13 mouse cellular contexts compared by ENCODE assay signal in genomic region chr15:93579899-93580298, GRCm38 (mm10). TPM values are rescaled to one million over a fixed set of nuclear protein-coding genes. Genes with fewer than 3 reads are reported as not detected.
DNase-seq lines count a peak whose midpoint lies in the region; ATAC-seq and TF ChIP-seq lines count a peak whose summit lies in the region.
"Had no signal": no experiment of that assay in that cellular context is flagged by ENCODE, and none has a peak within 500 bp of the region (broad histone marks: within the 10 kb centered on the region; RNA-seq: fewer than 3 reads in every experiment).

No protein-coding gene starts in this region.

- no peak overlapping the region for H3K4me3 ChIP-seq in kidney, adult 2 months (ENCODE audit: insufficient read depth, low read depth, low read length)
- no peak overlapping the region for H3K4me3 ChIP-seq in kidney, embryonic 16.5 days (ENCODE audit: low read length)
- H3K4me3 ChIP-seq in lung, embryonic 14.5 days (ENCODE audit: low read depth, low read length), result no peak overlapping the region
- H3K4me3 ChIP-seq: limb, embryonic 13.5 days; midbrain, embryonic 12.5 days had no signal

- H3K4me2 ChIP-seq in kidney, embryonic 16.5 days (replicated peaks; ENCODE audit: low read depth, low read length), result no peak overlapping the region
- H3K4me2 ChIP-seq in lung, embryonic 14.5 days, result no peak overlapping the region
- H3K4me2 ChIP-seq: limb, embryonic 13.5 days; midbrain, embryonic 12.5 days had no signal

- H3K9ac ChIP-seq in kidney, embryonic 16.5 days (replicated peaks; ENCODE audit: low read length), result no peak overlapping the region
- no peak overlapping the region for H3K9ac ChIP-seq in lung, embryonic 14.5 days
- H3K9ac ChIP-seq: limb, embryonic 13.5 days; midbrain, embryonic 12.5 days had no signal

- TF ChIP-seq POLR2A in kidney, adult 2 months (IDR thresholded peaks at IDR 0.05; ENCODE audit: low read depth, low read length), result no peak

- peaks cover 4% of the 10 kb centered on the region; the same call in 1 of the 2 replicates for H3K4me1 ChIP-seq in kidney, adult 2 months (ENCODE audit: control insufficient read depth, insufficient read depth, low read length)
- H3K4me1 ChIP-seq in kidney, embryonic 16.5 days (ENCODE audit: insufficient read depth, low read length), result peaks cover 18% of the 10 kb centered on the region
- no peaks in the 10 kb centered on the region for H3K4me1 ChIP-seq in lung, embryonic 14.5 days (ENCODE audit: insufficient read depth)
- H3K4me1 ChIP-seq: midbrain, embryonic 12.5 days had no signal

- no peak for ATAC-seq in CD4-positive, CD25-positive, alpha-beta regulatory T cell, adult 4 months
- no peak for ATAC-seq in kidney, embryonic 16.5 days (ENCODE audit: low FRiP score, low TSS enrichment)
- no peak for ATAC-seq in lung, embryonic 14.5 days (ENCODE audit: insufficient read depth)

- no peaks in the 10 kb centered on the region for H3K36me3 ChIP-seq in kidney, adult 2 months (ENCODE audit: control insufficient read depth, insufficient read depth, low read length)
- H3K36me3 ChIP-seq in kidney, embryonic 16.5 days (ENCODE audit: insufficient read depth, low read length), result peaks cover 14% of the 10 kb centered on the region; the same call in 1 of the 2 replicates
- H3K36me3 ChIP-seq in lung, embryonic 14.5 days (ENCODE audit: insufficient read depth), result no peaks in the 10 kb centered on the region; the same call in 1 of the 2 replicates
- H3K36me3 ChIP-seq: midbrain, embryonic 12.5 days had no signal

- TF ChIP-seq CTCF in kidney, adult 2 months (conservative IDR thresholded peaks at IDR 0.05; ENCODE audit: insufficient read depth, insufficient read length, low read depth, low read length), result no peak; the same call in 1 of the 2 replicates
- no peak for TF ChIP-seq CTCF in lung, embryonic 14.5 days (IDR thresholded peaks at IDR 0.05; ENCODE audit: low read depth)

- H3K27me3 ChIP-seq in kidney, adult 2 months (replicated peaks; ENCODE audit: control insufficient read depth, insufficient read depth, low read length), result no peaks in the 10 kb centered on the region
- no peaks in the 10 kb centered on the region for H3K27me3 ChIP-seq in kidney, embryonic 16.5 days (ENCODE audit: insufficient read depth, low read length)
- no peaks in the 10 kb centered on the region for H3K27me3 ChIP-seq in lung, embryonic 14.5 days (ENCODE audit: insufficient read depth, low read length)
- H3K27me3 ChIP-seq: limb, embryonic 13.5 days; midbrain, embryonic 12.5 days had no signal

- no peak overlapping the region for H3K27ac ChIP-seq in kidney, adult 2 months (ENCODE audit: insufficient read depth, low read depth, low read length)
- no peak overlapping the region for H3K27ac ChIP-seq in kidney, embryonic 16.5 days (ENCODE audit: low read length)
- H3K27ac ChIP-seq in lung, embryonic 14.5 days (ENCODE audit: low read depth), result no peak overlapping the region
- H3K27ac ChIP-seq: limb, embryonic 13.5 days; midbrain, embryonic 12.5 days had no signal

- DNase-seq in CD4-positive, CD25-positive, alpha-beta regulatory T cell, adult 2 months (ENCODE audit: low read depth, low spot score), result peak; percentile 44
- DNase-seq in kidney, adult 2 months, result peak; percentile 52
- peak; percentile 74 for DNase-seq in ZHBTc4 (ENCODE audit: low read depth, low spot score)
- DNase-seq in lung, embryonic 14.5 days, result peak; percentile 37
- no peak for DNase-seq in gastrocnemius, postnatal 36 days
- DNase-seq in left cerebral cortex, adult 8-10 months (ENCODE audit: low spot score in 2 of 2), result no peak
- DNase-seq: cerebellum, adult 8-10 months; heart, postnatal 4 days; right cerebral cortex, postnatal 25 days had no signal

- 41% methylated on average over 9 of the region's 9 CpGs for WGBS in kidney, adult 2 months
- 44% methylated on average over 9 of the region's 9 CpGs for whole genome bisulfite sequencing in kidney, embryonic 16.5 days
- WGBS in lung, embryonic 14.5 days, result 46% methylated on average over 9 of the region's 9 CpGs

- H3K9me3 ChIP-seq in kidney, embryonic 16.5 days (ENCODE audit: low read length), result peaks cover 5% of the 10 kb centered on the region; the same call in 1 of the 2 replicates
- H3K9me3 ChIP-seq in lung, embryonic 14.5 days (ENCODE audit: low read depth, low read length), result no peaks in the 10 kb centered on the region

- intact Hi-C loops in gastrocnemius, postnatal 36 days (cut with DNase I), result loop anchor here (5.0 to 10.0 kb wide), 4 partner anchors 63 to 632 kb away; no protein-coding TSS in a partner anchor

RNA-seq across cellular contexts. Expression of gene Prickle1, which starts 15.8 kb away (rescaled TPM):
- 1 to 10 TPM; 1.5 TPM for polyA plus RNA-seq in CD4-positive, CD25-positive, alpha-beta regulatory T cell, adult 4 months (2017; shearing (Covaris generic))
- 5.9 and 6.1 TPM in 2 replicates for polyA plus RNA-seq in kidney, adult 2 months (2012; rRNA removed)
- 28.5 and 31.3 TPM in 2 replicates for polyA plus RNA-seq in kidney, embryonic 16.5 days (2015; fragmentation: Nextera tagmentation; extraction: Ambion mirVana)
- 22.7 and 26.9 TPM in 2 replicates for polyA plus RNA-seq in lung, embryonic 14.5 days (2014; fragmentation: Nextera tagmentation; extraction: Ambion mirVana)
- 1 to 10 TPM; 3.1 to 4.1 TPM for total RNA-seq in gastrocnemius, postnatal 36 days (2021)
- total RNA-seq in left cerebral cortex, adult 8-10 months (2022), result 10 to 100 TPM; 70.5 to 85.4 (median 81.7) TPM

Comparison
In these comparisons a context has a peak if more than half of its experiments do, and no peak if none do; other contexts are left out.
1. DNase-seq: peak in CD4-positive, CD25-positive, alpha-beta regulatory T cell, adult 2 months (single experiment), kidney, adult 2 months (single experiment), ZHBTc4 (single experiment) and lung, embryonic 14.5 days (single experiment); none in gastrocnemius, postnatal 36 days (0 of 2) and left cerebral cortex, adult 8-10 months (0 of 2).